Mouse (Mus musculus): ENCODE data around the gene Wdr20rt. TPM values are rescaled to one million over a fixed set of nuclear protein-coding genes. Genes with fewer than 3 reads are reported as not detected.

Wdr20rt gene
- polyA plus RNA-seq, 1 experiment from 2014 or later = not detected

- ATAC-seq (ENCODE audit: insufficient read depth, low FRiP score) = no peak
- Histone ChIP-seq H3K9me3 (replicated peaks; ENCODE audit: control insufficient read depth, low read length) (no peaks in the 10 kb centered on the region), H3K4me1 (ENCODE audit: control insufficient read depth, insufficient read depth, low read length) (no peaks in the 10 kb centered on the region), H3K9ac (ENCODE audit: low read length) (no peak overlapping the region), H3K27me3 (ENCODE audit: control insufficient read depth, insufficient read depth, low read length) (no peaks in the 10 kb centered on the region), H3K36me3 (ENCODE audit: control insufficient read depth, insufficient read depth, low read length) (no peaks in the 10 kb centered on the region), H3K27ac (ENCODE audit: low read length) (no peak overlapping the region), H3K4me2 (ENCODE audit: low read depth, low read length) (no peak overlapping the region), H3K4me3 (replicated peaks; ENCODE audit: low read length) (no peak overlapping the region)
- WGBS = 85% methylated on average over 10 of the region's 10 CpGs
Measured at GRCm38 (mm10) chr12:65250116-65250738, 24.9 kb downstream of the Wdr20rt start.

GRCm38 (mm10) chr12:65256887-65257286 is 31.6 kb downstream of the Wdr20rt start:
- H3K4me3 ChIP-seq (replicated peaks; ENCODE audit: low read length) = no peak overlapping the region
- no peak for ATAC-seq (ENCODE audit: insufficient read depth, low FRiP score)
- H3K9ac ChIP-seq (ENCODE audit: low read length) = no peak overlapping the region
- no peaks in the 10 kb centered on the region for H3K4me1 ChIP-seq (ENCODE audit: control insufficient read depth, insufficient read depth, low read length)
- H3K27me3 ChIP-seq (ENCODE audit: control insufficient read depth, insufficient read depth, low read length) = no peaks in the 10 kb centered on the region
- H3K36me3 ChIP-seq (ENCODE audit: control insufficient read depth, insufficient read depth, low read length) = no peaks in the 10 kb centered on the region
- H3K27ac ChIP-seq (ENCODE audit: low read length) = no peak overlapping the region
- no peak overlapping the region for H3K4me2 ChIP-seq (ENCODE audit: low read depth, low read length)
- H3K9me3 ChIP-seq (replicated peaks; ENCODE audit: control insufficient read depth, low read length) = no peaks in the 10 kb centered on the region

GRCm38 (mm10) chr12:65258212-65259138 is 33.2 kb downstream of the Wdr20rt start:
- Histone ChIP-seq H3K36me3 (ENCODE audit: control insufficient read depth, insufficient read depth, low read length) (no peaks in the 10 kb centered on the region), H3K4me2 (ENCODE audit: low read depth, low read length) (peak overlapping the region; percentile 36; the same call in 1 of the 2 replicates), H3K4me3 (replicated peaks; ENCODE audit: low read length) (peak overlapping the region; percentile 18), H3K9ac (ENCODE audit: low read length) (no peak overlapping the region), H3K27me3 (ENCODE audit: control insufficient read depth, insufficient read depth, low read length) (no peaks in the 10 kb centered on the region), H3K9me3 (replicated peaks; ENCODE audit: control insufficient read depth, low read length) (no peaks in the 10 kb centered on the region), H3K27ac (ENCODE audit: low read length) (no peak overlapping the region; the same call in 1 of the 2 replicates), H3K4me1 (ENCODE audit: control insufficient read depth, insufficient read depth, low read length) (no peaks in the 10 kb centered on the region)
- no peak for ATAC-seq (ENCODE audit: insufficient read depth, low FRiP score)
- WGBS = 40% methylated on average over 19 of the region's 19 CpGs

- WGBS = 84% methylated on average over 13 of the region's 13 CpGs
- no peak for ATAC-seq (ENCODE audit: insufficient read depth, low FRiP score)
- peak overlapping the region; percentile 36; the same call in 1 of the 2 replicates for H3K4me2 ChIP-seq (ENCODE audit: low read depth, low read length)
- H3K4me3 ChIP-seq (replicated peaks; ENCODE audit: low read length) = no peak overlapping the region
- no peaks in the 10 kb centered on the region for H3K4me1 ChIP-seq (ENCODE audit: control insufficient read depth, insufficient read depth, low read length)
- no peaks in the 10 kb centered on the region for H3K27me3 ChIP-seq (ENCODE audit: control insufficient read depth, insufficient read depth, low read length)
- H3K36me3 ChIP-seq (ENCODE audit: control insufficient read depth, insufficient read depth, low read length) = no peaks in the 10 kb centered on the region
- no peaks in the 10 kb centered on the region for H3K9me3 ChIP-seq (replicated peaks; ENCODE audit: control insufficient read depth, low read length)
- H3K27ac ChIP-seq (ENCODE audit: low read length) = no peak overlapping the region
- no peak overlapping the region for H3K9ac ChIP-seq (ENCODE audit: low read length)
Measured at GRCm38 (mm10) chr12:65259139-65260111, 34.1 kb downstream of the Wdr20rt start.

GRCm38 (mm10) chr12:65268311-65268984 is 43.1 kb downstream of the Wdr20rt start:
- ATAC-seq (ENCODE audit: insufficient read depth, low FRiP score) = no peak
- 69% methylated on average over 5 of the region's 5 CpGs for WGBS

GRCm38 (mm10) chr12:65269406-65269805 is 44.1 kb downstream of the Wdr20rt start:
- no peak overlapping the region for H3K4me3 ChIP-seq (replicated peaks; ENCODE audit: low read length)
- H3K4me2 ChIP-seq (ENCODE audit: low read depth, low read length) = no peak overlapping the region
- H3K27ac ChIP-seq (ENCODE audit: low read length) = no peak overlapping the region
- H3K36me3 ChIP-seq (ENCODE audit: control insufficient read depth, insufficient read depth, low read length) = no peaks in the 10 kb centered on the region
- WGBS = 82% methylated on average over 5 of the region's 5 CpGs
- ATAC-seq (ENCODE audit: insufficient read depth, low FRiP score) = no peak
- H3K27me3 ChIP-seq (ENCODE audit: control insufficient read depth, insufficient read depth, low read length) = no peaks in the 10 kb centered on the region
- H3K4me1 ChIP-seq (ENCODE audit: control insufficient read depth, insufficient read depth, low read length) = no peaks in the 10 kb centered on the region
- no peak overlapping the region for H3K9ac ChIP-seq (ENCODE audit: low read length)
- no peaks in the 10 kb centered on the region for H3K9me3 ChIP-seq (replicated peaks; ENCODE audit: control insufficient read depth, low read length)

More at GRCm38 (mm10) chr12:65268311-65268984, 43.1 kb downstream of the Wdr20rt start:
- Histone ChIP-seq H3K9ac (ENCODE audit: low read length) (no peak overlapping the region), H3K27me3 (ENCODE audit: control insufficient read depth, insufficient read depth, low read length) (no peaks in the 10 kb centered on the region), H3K4me3 (replicated peaks; ENCODE audit: low read length) (no peak overlapping the region), H3K9me3 (replicated peaks; ENCODE audit: control insufficient read depth, low read length) (no peaks in the 10 kb centered on the region), H3K4me1 (ENCODE audit: control insufficient read depth, insufficient read depth, low read length) (no peaks in the 10 kb centered on the region), H3K27ac (ENCODE audit: low read length) (no peak overlapping the region), H3K36me3 (ENCODE audit: control insufficient read depth, insufficient read depth, low read length) (no peaks in the 10 kb centered on the region), H3K4me2 (ENCODE audit: low read depth, low read length) (no peak overlapping the region)

- whole genome bisulfite sequencing = 66% methylated on average over 4 of the region's 4 CpGs
- H3K9ac ChIP-seq (ENCODE audit: low read length) = no peak overlapping the region
- H3K4me1 ChIP-seq (ENCODE audit: control insufficient read depth, insufficient read depth, low read length) = no peaks in the 10 kb centered on the region
- no peak overlapping the region for H3K27ac ChIP-seq (ENCODE audit: low read length)
- H3K36me3 ChIP-seq (ENCODE audit: control insufficient read depth, insufficient read depth, low read length) = no peaks in the 10 kb centered on the region
- no peaks in the 10 kb centered on the region for H3K9me3 ChIP-seq (replicated peaks; ENCODE audit: control insufficient read depth, low read length)
- H3K4me3 ChIP-seq (replicated peaks; ENCODE audit: low read length) = no peak overlapping the region
- H3K4me2 ChIP-seq (ENCODE audit: low read depth, low read length) = no peak overlapping the region
- ATAC-seq (ENCODE audit: insufficient read depth, low FRiP score) = no peak
- H3K27me3 ChIP-seq (ENCODE audit: control insufficient read depth, insufficient read depth, low read length) = no peaks in the 10 kb centered on the region
Measured at GRCm38 (mm10) chr12:65273807-65274206, 48.5 kb downstream of the Wdr20rt start.
